Mouse (Mus musculus) cerebellum, adult (tissue): ENCODE results near the gene Bpnt1.

Source experiments
- ATAC-seq: cut with Nextera tagmentation; 2 replicates; pipeline ENCODE4 v1.9.2; 2017; ENCODE audit warnings: mild to moderate bottlenecking, moderate library complexity, mixed read lengths; ENCODE audit not compliant: insufficient number of reproducible peaks, low FRiP score, low TSS enrichment

Gene Bpnt1

DNA sequence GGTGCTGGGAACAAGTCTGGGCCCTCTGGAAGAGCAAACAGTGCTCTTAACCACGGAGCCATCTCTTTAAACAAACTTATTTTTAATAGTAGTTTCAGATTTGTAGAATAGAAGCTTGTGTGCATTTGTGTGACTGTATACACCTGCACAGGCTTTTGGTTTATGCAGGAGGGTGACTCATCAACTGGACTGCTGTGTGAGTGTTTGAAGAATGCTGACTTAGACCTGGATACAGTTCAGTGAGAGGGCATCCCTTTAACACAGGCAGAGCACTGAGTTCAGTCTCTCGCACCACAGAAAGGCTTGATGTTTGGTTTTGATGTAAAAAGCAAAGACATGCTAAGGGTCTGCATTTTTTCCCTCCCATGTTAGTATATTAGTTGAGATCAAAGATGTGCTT is 45.5 kb downstream of the Bpnt1 start:
- ATAC-seq: no peak

DNA sequence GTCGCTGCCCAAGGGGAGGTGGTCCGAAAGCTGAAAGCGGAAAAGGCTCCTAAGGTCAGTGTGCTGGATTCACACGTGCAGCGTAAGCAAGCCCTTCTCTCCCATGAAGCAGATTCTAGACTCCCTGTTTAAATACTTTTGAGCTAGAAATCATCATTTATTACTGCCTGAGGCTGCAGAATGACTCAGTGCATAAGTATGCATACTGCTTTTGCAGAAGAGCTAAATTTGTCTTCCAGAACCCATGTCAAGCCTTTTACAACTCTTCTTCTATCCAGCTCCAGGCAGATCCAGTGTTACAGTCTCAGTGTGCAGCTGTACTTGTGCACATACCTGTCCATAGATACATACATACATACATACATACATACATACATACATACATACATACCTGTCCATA is 69.7 kb downstream of the Bpnt1 start:
- no peak for ATAC-seq

DNA sequence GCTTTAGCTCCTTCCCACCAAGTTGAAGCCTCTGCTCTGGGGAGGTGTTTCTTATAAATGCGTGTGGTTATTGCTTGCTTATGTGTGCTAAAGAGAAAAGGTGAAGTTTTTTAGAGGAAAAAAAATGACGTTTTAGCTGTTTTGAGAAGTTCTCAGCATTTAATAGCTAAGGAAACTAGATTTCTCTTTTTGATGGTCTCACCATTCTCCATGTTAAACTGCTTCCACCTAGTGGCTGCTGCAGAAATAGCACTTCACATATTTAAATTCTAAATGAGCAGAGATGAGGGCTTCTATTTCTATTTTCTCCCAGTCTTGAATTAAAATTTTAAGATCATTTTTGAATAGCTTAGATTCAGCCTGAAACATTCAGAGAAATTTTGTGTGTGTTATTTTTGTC is 72.1 kb downstream of the Bpnt1 start:
- no peak for ATAC-seq

- ATAC-seq: no peak
These were observed 74.0 kb downstream of the Bpnt1 start for GRCm38 (mm10) chr1:185405921-185406320.
